Mouse (Mus musculus) c-Kit-positive CD71-positive TER-119-negative erythroid progenitor cells, embryonic 14.5 days (primary cell): ENCODE measurements at regions not wholly inside any gene's neighbourhood (a gene's known extent, or its start where the extent isn't known, plus 50 kb on each side); places are given as distances from the start of the nearest gene placed in this dataset.
"Not testable (repeated sequence)": the region's sequence is repeated elsewhere in the genome, so short reads cannot be mapped to it uniquely, and the experiment has no call there.

Source experiments
- DNase-seq: peaks from one replicate; pipeline ENCODE4 v3.0.0-alpha.2; 2013; ENCODE audit warnings: low read depth

DNA sequence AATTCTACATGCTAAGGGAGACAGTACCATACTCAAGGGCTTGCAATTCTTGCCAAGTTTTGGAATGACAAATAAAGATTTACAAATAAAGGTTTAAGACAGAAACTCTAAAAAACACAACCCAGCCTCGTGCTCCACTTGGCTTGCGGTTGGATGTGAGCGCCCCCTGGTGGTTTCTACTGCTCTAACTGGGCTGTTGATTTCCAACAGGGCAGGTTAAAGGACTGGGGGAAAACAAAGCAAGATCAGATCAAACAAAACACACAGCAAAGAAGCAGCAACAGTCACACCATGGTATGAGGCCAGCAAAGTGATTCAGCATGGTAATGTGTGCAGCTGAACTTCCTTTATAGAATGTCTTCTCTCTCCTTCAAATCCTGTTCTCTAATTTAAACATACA, 339.2 kb downstream of the Adam3 start:
- no peak for DNase-seq

DNA sequence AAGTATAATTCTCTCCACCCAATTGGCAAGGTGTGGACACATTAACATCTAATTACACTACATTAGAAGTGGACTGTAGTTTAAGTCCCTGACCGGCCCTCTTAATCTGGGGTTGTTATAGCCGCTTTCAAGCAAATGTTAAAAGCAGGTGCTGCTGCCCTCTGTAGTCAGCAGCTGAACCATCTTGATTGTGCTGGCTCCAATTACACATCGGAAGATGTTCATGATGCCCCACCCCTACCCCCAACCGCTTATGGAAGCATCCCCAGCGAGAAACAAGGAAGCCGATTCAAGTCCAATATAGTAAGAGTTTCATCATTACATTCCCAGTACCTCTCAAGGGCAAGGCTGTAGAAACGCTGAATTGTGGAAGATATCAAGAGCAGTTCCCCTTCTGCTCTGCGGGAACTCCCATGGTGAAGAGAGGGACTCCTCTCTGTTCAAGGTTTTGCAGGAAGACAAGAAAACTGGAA, 341.7 kb downstream of the Adam3 start:
- no peak for DNase-seq

DNA sequence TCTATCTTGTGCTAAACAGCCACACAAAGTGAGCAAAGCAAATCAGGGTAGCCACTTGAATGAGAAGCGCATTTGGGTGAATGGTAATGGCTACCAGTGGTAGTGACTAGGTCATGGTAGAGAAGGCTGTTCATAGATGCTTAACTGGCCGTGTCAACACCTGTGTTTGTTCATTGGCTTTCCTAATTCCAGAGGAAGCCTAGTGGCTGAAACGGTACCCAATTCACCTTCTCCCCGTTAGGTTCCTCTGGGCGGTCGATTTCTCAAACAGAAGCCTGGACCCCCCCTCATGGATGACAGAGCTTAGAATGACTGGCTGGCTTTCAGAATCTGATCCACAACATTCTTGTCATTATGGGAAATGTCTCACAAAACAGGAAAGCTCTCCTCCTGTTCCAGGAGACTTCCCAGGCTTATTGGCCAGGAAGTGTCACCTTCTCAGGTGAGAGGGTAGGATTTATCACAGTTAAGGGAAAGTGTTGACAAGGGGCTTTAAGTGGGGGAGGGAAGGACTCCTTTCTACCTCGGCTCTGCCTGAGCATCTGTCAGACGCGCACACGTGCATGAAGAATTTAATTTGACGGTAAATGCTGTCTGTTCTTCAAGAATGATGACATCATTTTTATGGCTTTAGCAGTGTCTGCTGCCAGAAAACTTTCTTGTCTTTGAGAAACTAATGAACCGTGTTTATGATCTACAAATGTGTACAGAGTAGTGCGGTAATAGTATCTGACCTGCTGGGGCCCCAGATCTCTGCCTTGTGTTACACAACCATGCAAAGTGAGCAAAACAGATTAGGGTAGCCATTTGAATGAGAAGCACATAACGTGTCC, 342.3 kb downstream of the Adam3 start:
- no peak for DNase-seq

DNA sequence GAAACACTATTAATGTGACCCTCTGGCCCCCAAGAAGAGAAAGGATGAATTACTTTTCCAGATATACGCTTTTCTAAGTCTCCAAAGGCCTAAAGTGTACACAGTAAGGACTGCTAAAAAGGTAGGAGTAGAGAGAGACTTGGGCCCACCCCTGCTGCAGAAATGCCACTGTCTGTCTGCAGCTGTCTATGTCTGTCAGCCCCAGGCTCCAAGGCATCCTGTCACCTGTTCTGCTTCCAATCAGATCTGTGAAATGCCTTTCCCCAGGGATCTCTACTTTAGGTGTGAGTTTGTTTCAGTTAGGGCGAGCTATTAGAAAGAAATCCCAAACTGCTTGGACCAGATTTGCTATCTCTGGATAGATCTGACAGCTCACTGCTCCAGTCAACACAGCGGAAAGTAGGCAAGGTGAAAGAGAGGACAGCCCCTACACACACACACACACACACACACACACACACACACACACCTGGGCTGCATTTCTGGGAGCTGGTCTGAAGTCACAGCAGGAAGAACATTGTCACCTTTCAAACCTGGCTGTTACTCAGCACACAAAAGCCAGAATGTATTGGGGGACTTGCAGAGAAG, 343.9 kb downstream of the Adam3 start:
- DNase-seq, result no peak

DNA sequence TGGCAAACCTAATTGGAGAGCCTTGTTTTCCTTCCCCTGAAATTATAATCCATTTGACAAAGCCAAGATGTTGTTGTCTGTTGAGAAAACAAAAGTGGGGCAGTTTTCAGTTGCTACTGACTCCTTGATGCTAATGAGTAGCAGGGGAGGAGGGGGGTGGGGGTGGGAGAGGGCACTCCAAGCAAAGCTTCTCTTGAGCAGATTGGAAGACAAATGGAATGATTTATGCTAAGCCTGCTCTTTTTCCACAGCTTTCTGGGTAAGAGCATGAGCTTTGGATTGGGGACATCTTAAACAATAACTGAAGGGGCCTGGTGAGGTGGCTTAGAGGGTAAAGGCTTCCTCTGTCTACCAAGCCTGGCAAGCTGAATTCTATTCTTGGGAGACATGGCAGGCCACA, 347.6 kb downstream of the Adam3 start:
- DNase-seq, result no peak

DNA sequence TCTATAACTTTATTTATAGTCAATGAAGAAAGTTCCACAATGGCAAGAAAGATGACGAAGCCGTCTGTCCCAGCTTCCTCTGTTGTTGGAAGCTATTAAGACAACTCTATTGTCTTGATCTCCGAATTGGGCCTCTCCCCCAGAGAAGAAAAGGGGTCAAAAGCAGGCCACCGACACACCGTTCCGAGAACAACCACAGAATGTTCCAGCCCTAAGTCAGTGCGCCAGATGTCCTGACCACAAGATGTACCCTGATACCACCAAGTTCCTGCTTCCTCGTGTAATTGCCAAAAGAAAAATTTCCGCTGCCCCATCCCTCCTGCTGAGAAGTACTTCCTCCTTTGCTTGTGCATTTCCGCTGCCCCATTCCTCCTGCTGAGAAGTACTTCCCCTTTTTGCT, 348.8 kb downstream of the Adam3 start:
- not testable (repeated sequence) for DNase-seq

DNA sequence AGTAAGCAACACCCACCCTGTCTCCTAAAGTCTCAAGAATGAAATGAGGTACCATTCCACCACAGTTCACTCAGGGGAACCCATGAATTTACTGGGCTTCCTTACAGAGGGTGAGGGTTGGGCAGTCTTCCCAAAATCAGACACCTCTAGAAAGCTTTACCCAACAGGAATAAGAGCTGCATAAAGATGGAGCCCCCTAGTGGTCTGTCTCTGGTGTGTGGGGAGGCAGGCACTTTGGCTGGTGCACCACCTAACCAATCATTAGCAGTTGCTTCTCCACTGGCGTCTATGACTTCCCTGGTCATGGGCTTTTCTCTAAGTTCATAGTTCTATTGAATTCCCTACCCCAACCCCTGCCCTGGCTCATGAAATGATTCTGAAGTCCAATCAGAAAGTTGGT, 351.1 kb downstream of the Adam3 start:
- no peak for DNase-seq

DNA sequence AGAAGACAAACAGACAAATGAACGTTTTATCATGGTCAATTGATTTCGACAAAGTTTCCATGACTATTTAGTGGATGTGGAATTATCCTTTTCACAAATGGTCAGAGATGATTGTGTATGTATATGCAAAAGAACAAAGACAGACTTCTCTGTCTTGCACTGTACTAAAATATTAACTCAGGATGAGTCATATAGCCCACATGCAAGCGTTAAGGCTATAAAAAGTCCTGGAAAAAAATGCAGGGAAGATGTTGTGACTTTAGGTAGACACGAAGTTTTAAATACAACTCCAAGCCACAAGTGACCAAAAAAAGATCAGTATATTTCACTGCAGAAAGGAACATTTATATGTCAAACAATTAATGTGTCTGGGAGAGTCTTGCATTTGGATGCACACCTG, 353.6 kb downstream of the Adam3 start:
- no peak for DNase-seq

DNA sequence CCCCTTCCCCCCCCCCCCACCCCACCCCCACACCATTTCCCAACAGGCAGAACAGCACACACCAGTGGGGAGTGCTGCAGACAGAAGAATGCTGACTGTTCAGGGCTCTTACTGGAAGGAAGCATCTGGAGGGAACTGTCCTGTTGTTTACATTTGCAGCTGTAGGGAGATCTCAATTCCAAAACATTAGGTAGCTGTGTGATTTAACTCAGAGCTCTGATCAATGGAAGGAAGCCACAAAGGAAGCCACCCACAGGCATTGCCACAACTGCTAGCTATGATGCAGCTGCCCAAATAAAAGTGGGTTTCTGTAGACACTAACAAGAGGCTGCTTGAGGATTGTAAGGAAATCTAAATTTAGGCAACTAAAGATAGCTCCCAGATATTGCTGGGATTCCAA, 359.7 kb downstream of the Adam3 start:
- no peak for DNase-seq

DNA sequence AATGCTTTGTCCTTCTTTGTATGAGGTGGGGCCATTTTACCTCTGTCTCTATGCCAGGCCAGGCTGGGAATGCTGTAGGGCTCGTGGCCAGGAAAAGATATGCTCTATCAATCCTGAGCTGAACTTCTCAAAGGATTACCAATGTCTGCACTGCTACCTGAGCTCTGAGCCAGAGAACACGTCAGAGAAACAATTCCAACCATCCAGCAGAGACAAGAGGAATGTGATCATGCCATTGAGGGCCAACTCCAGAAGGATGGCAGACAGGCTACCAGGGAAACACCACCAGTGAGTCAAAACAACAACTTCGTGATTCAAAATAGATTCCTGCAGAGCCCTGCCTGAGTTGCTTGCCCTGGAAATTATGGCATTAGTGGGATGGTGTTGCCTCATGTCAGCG, 361.0 kb downstream of the Adam3 start:
- DNase-seq, result no peak

DNA sequence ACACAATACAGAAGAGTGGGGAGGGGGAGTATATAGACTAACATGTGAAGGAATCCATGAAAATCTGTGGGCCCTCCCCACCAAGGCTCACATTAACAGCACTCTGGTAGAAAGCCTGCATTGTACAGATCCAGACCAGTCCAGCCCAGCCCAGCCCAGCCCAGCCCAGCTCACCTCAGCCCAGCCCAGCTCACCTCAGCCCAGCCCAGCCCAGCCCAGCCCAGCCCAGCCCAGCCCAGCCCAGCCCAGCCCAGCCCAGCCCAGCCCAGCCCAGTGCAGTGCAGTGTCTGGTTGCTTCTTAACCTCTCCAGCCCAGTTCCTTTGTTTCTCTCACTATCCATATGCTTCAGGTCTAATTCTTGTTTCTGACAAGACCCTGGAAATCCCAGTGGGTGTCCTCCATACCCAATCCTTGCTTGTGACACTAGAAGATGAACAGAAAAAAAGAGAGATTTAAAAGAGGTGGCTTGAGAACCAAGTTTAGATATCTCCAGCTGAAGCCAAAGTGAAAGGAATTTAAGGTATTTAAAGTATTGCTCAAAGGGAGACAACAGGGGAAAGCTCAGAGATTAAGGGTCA, 366.5 kb downstream of the Adam3 start:
- no peak for DNase-seq

DNA sequence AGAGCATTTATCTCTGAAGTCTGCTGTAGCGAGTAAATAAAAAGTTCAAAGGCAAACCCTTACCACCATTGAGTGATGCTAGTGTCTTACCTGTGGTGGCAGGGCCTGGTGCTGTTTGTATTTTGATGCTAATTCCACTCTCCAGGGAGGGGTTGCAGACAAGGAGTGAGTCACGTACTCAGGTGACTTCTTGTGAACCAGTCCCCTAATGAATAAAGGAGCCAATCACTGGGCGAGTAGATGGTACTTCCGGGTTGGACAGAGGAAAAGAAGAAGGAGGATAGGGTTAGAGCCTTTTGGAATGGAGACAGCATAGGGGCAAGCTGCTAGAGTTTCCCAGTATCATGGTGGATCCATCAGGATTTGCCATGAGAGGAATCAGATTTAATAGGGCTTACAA, 370.5 kb downstream of the Adam3 start:
- no peak for DNase-seq

DNA sequence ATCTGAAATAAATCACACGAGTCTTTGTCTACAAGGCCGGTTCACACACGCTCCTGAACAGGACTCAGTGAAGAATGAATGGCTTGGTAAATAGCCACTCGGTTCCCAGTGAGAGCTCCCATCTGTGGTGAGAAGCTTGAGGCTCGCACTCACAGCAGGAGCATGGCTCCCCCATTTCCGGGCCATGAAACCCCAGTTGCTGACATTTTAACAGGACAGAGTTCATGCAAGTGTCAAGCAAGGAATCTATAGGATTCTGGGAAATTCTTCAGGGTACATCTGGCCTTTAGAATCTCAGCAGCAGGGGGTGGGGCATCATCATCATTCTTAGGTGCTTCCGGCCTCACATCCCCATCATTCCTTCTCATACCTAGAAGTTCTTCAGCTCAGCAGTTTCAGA, 371.8 kb downstream of the Adam3 start:
- DNase-seq, result no peak

DNA sequence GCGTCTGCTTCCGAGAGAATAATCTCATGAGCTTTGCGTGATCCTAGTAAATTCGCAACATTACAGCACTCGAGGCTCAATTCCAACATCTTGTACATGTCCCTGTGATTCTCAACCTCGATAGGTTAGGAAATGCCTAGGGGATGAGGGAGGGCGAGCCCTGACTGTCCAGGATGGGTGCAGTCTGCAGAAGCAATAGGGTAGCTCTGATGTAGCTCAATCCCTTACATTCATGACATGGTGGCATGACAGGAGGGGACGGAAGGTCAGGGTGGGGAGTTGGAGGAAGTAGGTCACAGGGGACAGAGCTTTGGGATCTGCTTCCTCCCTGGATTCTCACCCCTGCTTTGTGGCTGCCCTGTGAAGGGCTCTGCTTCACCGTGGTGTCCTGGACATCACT, 373.3 kb downstream of the Adam3 start:
- DNase-seq, result no peak

DNA sequence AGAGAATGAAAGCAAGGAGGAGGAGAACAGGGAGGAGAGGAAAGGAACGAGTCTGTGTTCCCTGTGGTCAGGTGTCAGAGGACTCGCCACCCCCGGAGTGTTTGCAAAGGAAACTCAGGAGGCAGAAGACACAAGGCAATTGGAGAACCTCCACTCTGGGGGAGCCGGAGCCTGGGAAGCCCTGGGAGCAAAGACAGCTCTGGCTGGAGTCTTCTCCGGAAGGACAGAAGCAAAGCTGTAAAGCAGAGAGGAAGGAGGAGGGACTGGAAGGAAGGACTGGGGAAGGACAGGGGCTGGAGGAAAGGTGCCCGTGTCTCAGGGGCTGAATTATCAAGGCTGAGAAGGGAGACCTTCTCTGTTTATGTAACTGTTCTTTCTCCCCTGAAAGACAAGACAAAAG, 373.9 kb downstream of the Adam3 start:
- DNase-seq, result no peak

DNA sequence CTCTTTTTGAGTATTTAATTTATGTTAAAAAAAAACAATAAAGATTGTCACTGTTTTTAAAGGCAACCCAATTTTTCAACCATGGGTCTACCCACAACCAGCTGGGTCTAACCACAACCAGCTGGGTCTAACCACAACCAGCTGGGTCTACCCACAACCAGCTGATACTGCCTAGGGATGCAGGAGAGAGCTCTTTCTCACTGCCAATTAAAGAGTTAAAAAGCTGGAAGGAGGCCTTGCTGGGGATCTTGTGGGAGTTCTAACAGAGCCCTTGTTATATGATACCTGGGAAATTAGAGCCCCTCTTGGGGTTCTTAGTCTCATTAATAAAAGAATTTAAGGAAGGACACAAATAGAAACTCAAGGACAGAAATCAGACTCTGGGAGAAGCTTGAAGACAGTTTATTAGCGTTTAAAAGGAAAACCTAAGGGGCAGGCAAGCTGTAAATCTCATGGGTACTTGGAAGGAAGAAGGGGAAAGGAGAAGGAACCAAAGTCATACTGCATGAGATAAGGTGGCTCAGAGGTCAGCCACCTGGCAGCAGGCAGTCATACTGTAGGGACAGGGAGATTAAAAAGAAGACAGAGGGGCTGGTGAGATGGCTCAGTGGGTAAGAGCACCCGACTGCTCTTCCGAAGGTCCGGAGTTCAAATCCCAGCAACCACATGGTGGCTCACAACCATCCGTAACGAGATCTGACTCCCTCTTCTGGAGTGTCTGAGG, 379.1 kb downstream of the Adam3 start:
- DNase-seq, result no peak

DNA sequence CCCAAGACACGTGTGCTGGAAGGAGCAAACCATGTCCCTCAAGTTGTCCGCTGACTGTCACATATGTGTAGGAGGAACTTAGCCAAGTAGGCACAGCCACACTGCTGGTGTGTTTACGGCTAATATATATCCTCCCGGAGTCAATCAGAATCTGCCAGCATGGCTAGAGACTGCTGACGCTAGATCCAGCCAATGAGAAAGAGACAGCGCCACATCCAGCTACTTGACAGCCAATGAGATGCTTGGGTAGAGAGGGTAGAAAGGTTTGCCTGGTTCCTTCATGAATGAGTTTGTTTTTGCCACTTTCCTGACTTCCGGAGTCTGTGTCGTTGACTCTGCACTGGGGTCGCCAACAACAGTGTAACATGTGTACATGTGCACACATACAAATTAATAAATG, 387.0 kb downstream of the Adam3 start:
- no peak for DNase-seq

DNA sequence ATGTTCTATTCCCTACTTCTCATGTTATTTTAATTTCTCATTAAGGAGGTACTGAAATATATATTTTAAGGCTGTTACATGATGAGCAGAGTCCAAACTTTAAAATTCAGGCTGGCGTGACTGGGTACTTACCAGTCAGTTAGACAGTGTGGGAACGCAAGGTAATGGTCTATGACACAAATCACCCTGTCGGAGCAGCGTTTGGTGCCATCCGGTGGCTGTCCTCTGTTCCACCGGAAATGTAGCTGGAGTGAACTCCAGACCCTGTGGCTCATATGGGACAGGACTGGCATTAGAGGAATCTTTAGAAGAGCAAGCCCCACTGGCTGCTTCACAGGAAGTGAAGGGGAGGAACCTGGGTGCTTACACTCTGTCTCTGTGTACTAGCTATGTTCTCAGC, 388.0 kb downstream of the Adam3 start:
- no peak for DNase-seq

DNA sequence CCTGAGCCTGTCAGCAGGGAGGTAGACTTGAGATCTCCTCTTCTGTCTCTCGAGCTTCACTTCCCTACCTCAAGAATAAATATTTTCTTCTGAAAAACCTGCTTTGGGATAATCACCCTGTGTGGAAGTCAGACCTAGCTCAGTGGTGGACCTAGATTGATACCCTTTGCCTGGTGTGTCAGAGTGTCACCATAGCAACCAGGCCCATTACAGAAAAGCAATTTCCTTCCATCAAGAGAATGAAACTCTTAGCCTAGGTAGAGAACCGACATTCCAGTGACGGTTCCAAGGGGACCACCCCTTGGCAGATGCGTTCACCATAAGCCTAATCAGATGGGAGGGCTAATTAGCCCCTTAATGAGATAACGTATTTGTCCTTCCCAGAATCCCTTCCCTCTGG, 389.9 kb downstream of the Adam3 start:
- no peak for DNase-seq

DNA sequence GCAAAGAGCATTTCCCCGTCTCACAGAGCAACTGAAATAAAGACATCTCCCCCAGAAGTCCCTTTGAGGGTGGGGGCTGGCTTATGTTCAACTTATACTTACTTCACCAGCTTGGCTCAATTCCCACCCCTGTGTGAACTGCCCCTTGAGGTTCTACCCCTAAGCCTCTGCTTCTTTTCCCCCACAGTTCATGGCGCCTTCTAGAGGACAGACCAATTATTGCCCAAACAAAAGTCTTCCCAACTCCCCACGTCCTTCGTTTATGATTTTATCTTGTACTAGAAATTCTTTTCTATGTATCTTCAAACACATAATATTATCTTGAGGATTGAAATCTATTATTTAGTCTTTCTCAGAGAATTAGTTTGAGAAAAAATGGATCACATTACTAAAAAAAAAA, 391.9 kb downstream of the Adam3 start:
- DNase-seq, result no peak

DNA sequence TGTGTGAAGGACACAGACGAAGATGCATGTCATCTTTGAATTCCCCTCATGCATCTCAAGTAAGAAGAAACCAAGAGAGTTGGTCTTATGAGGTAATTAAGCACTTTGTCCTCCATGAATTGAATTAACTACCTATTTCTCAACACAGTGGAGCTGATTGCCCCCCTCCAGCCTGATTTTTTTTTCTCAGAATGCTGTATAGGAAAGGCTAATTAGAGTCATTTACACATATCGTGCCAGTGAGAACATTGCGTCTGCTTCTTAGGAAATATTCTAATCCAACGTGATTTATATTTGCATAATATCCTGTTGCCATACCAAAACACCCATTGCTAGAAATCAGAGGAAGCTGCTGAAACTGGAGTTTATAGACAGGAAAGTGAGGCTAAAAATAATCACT, 414.8 kb downstream of the Adam3 start:
- no peak for DNase-seq

DNA sequence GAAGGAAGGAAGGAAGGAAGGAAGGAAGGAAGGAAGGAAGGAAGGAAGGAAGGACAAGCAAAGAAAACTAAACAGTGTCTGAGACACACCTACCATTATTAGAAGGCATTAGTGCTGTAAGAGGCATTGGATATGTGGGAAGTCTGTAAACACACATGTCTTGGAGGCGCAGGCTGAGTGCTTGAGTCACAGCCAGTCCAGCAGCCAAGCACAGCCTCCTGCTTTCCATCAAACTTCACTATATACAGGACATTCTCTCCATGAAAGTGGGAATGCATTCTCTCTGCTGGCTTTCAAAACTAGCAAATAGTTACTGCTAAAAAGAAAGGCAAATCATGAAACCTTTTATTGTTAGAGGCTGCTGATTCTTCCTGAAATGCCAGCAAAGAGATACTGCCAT, 431.1 kb downstream of the Adam3 start:
- DNase-seq, result no peak

DNA sequence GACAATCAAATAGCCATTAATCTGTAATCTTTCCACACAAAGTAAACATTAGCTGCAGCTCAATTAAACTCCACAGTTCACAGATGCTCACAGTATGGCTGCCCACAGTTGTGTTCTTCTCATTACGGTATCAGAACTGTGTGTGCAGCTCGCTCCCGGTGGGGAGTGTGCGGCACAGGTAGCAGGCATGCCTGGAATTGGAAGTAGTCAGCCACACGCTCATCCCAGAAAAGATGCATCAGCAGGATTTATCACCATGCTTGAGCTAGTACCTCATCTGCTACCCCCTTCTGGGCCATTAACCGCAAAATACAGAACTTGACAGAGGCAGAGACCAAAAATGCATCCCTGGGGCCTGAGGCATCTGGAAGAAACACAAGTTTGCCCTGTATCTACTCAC, 437.8 kb downstream of the Adam3 start:
- DNase-seq, result no peak
